Mouse (Mus musculus) megakaryocyte, embryonic 14.5 days (primary cell): ENCODE measurements around the gene Ccdc90b.

Experiments
- FLI1 ChIP-seq: IDR thresholded peaks from 2 replicates; pipeline ENCODE4 v1.6.1; 2012; ENCODE audit warnings: low read length, inconsistent platforms, mixed read lengths
- GATA1 ChIP-seq: IDR thresholded peaks from 3 replicates; pipeline ENCODE4 v1.6.1; 2012; ENCODE audit warnings: mixed read lengths, low read length, inconsistent platforms, borderline replicate concordance

- no peak for TF ChIP-seq GATA1
- no peak for TF ChIP-seq FLI1
Measured at GRCm38 (mm10) chr7:92624488-92624887, 63.5 kb downstream of the Ccdc90b start.
